In the genomic region with DNA sequence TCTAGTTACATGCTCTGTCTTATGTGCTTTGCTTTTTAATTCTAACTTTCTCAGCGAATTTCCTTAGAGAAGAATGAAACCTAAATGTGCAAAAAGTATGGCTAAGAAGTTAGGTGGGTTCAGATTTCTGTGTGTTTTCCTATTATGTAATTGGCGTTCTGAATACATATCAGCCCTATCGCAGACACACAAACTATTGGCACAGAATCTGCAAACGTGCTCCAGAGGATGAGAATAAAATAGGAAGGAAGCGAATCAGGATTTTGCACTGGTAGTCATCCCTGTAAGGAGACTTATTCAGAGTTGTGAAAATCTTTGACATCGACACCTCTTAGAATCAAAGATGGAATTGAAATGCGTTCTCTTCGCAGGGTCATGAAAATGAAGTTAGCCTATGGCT, we compare ENCODE assay signal across 11 mouse cellular contexts.
DNase-seq lines count a peak whose midpoint lies in the region; ATAC-seq and TF ChIP-seq lines count a peak whose summit lies in the region.
"Had no signal": no experiment of that assay in that cellular context is flagged by ENCODE, and none has a peak within 500 bp of the region (broad histone marks: within the 10 kb centered on the region; RNA-seq: fewer than 3 reads in every experiment).

No protein-coding gene starts in this region.

- DNase-seq in frontal cortex, postnatal 10 days (ENCODE audit: low spot score in 2 of 2) = no peak
- peak; percentile 7 to 11 for DNase-seq in left cerebral cortex, postnatal 25 days (ENCODE audit: low spot score in 2 of 2)
- no peak for DNase-seq in left cerebral cortex, postnatal 14 days (ENCODE audit: low spot score in 2 of 2)
- no peak for DNase-seq in midbrain, postnatal 0 days (ENCODE audit: low spot score)
- no peak for DNase-seq in natural killer cell, adult 2 months (ENCODE audit: low spot score in 2 of 2)
- no peak for DNase-seq in ovary, postnatal 36 days (ENCODE audit: low spot score)
- DNase-seq: gastrocnemius, postnatal 14 days; spleen, adult 18-20 months had no signal

- no peak for TF ChIP-seq CTCF in midbrain, postnatal 0 days (IDR thresholded peaks at IDR 0.05)

- H3K27ac ChIP-seq in hindbrain, embryonic 13.5 days = peak overlapping the region; percentile 30; the same call in 1 of the 2 replicates
- H3K27ac ChIP-seq in midbrain, postnatal 0 days (ENCODE audit: low read depth, low read length) = no peak overlapping the region
- H3K27ac ChIP-seq: macrophage had no signal

- H3K4me1 ChIP-seq in hindbrain, embryonic 13.5 days (replicated peaks) = peaks cover 20% of the 10 kb centered on the region
- H3K4me1 ChIP-seq in midbrain, postnatal 0 days (ENCODE audit: insufficient read depth, low read length) = peaks cover 5% of the 10 kb centered on the region; the same call in 1 of the 2 replicates

- H3K4me2 ChIP-seq in hindbrain, embryonic 13.5 days = peak overlapping the region; percentile 45
- peak overlapping the region; percentile 45 for H3K4me2 ChIP-seq in midbrain, postnatal 0 days (ENCODE audit: low read depth, low read length, poor library complexity, severe bottlenecking)

- no peaks in the 10 kb centered on the region for H3K27me3 ChIP-seq in hindbrain, embryonic 13.5 days
- H3K27me3 ChIP-seq in midbrain, postnatal 0 days (ENCODE audit: insufficient read depth, low read length) = no peaks in the 10 kb centered on the region

- intact Hi-C loops in left cerebral cortex, postnatal 25 days (cut with DNase I) = no loop called here
- intact Hi-C loops in left cerebral cortex, postnatal 14 days (cut with DNase I) = no loop called here

- peak overlapping the region; percentile 9 for H3K4me3 ChIP-seq in hindbrain, embryonic 13.5 days
- H3K4me3 ChIP-seq in midbrain, postnatal 0 days (ENCODE audit: low read depth, low read length) = peak overlapping the region; percentile 25; the same call in 1 of the 2 replicates

- peak overlapping the region; percentile 69; the same call in 1 of the 2 replicates for H3K9ac ChIP-seq in hindbrain, embryonic 13.5 days
- no peak overlapping the region for H3K9ac ChIP-seq in midbrain, postnatal 0 days (replicated peaks; ENCODE audit: low read length, poor library complexity, severe bottlenecking)

- no peaks in the 10 kb centered on the region for H3K36me3 ChIP-seq in hindbrain, embryonic 13.5 days
- no peaks in the 10 kb centered on the region for H3K36me3 ChIP-seq in midbrain, postnatal 0 days (ENCODE audit: insufficient read depth, low read length)

- WGBS in hindbrain, embryonic 13.5 days = 71% methylated on average over 8 of the region's 8 CpGs
- 57% methylated on average over 8 of the region's 8 CpGs for WGBS in midbrain, postnatal 0 days

- ATAC-seq in frontal cortex, adult (ENCODE audit: low TSS enrichment) = 0 out of 2 replicates have a peak, but pooled peaks have one; percentile 3
- no peak for ATAC-seq in hindbrain, embryonic 13.5 days (ENCODE audit: low FRiP score)
- no peak for ATAC-seq in midbrain, postnatal 0 days (ENCODE audit: low FRiP score)

- no peaks in the 10 kb centered on the region for H3K9me3 ChIP-seq in hindbrain, embryonic 13.5 days
- H3K9me3 ChIP-seq in midbrain, postnatal 0 days (ENCODE audit: low read length) = no peaks in the 10 kb centered on the region

Comparison
In these comparisons a context has a peak if more than half of its experiments do, and no peak if none do; other contexts are left out.
1. DNase-seq: peak in left cerebral cortex, postnatal 25 days (2 of 2); none in frontal cortex, postnatal 10 days (0 of 2), left cerebral cortex, postnatal 14 days (0 of 2), midbrain, postnatal 0 days (single experiment), natural killer cell, adult 2 months (0 of 2) and ovary, postnatal 36 days (single experiment).